9 mouse cellular contexts compared by ENCODE assay signal in the genomic region with DNA sequence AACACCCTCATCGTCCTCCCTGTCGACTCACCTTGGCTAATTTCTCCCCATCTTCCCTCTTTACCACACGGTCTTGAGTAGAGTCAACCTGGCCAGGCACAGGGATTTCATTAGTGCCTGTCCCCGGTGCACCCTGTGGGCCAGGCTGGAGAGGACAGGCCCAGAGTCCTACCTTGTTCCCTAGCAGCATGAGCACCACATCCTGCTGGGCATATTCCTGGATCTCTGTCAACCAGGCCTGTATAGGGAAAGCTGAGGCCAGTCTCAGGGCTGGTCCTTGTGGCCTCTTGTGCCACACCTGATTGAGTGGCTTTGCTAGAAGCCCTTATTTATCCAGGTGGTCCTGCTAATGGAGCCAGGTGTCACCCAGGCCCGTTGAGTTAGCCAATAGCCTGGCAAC. TPM values are rescaled to one million over a fixed set of nuclear protein-coding genes. Genes with fewer than 3 reads are reported as not detected.
DNase-seq lines count a peak whose midpoint lies in the region; ATAC-seq and TF ChIP-seq lines count a peak whose summit lies in the region.
"Had no signal": no experiment of that assay in that cellular context is flagged by ENCODE, and none has a peak within 500 bp of the region (broad histone marks: within the 10 kb centered on the region; RNA-seq: fewer than 3 reads in every experiment).

No protein-coding gene starts in this region.

- peak overlapping the region; percentile 69 for H3K9ac ChIP-seq in intestine, embryonic 15.5 days

- no peak overlapping the region for H3ac ChIP-seq in myocyte (ENCODE audit: control insufficient read depth, insufficient read length)

- H3K27me3 ChIP-seq in embryonic facial prominence, embryonic 10.5 days (replicated peaks; ENCODE audit: low read depth, poor library complexity, severe bottlenecking): no peaks in the 10 kb centered on the region
- H3K27me3 ChIP-seq in intestine, embryonic 15.5 days (replicated peaks): no peaks in the 10 kb centered on the region
- no peaks in the 10 kb centered on the region for H3K27me3 ChIP-seq in myocyte (ENCODE audit: control insufficient read depth, insufficient read depth, insufficient read length)

- peak overlapping the region; percentile 67 for H3K4me2 ChIP-seq in intestine, embryonic 15.5 days (replicated peaks)
- H3K4me2 ChIP-seq in myocyte (ENCODE audit: low read depth): peak overlapping the region; percentile 95

- TF ChIP-seq CTCF in layer of hippocampus, adult 2 months (conservative IDR thresholded peaks at IDR 0.05): no peak

- WGBS in embryonic facial prominence, embryonic 10.5 days: 21% methylated on average over 5 of the region's 5 CpGs
- 30% methylated on average over 5 of the region's 5 CpGs for WGBS in intestine, embryonic 15.5 days

- peaks cover 66% of the 10 kb centered on the region for H3K4me1 ChIP-seq in embryonic facial prominence, embryonic 10.5 days
- H3K4me1 ChIP-seq in intestine, embryonic 15.5 days (replicated peaks): peaks cover 56% of the 10 kb centered on the region

- no peak for DNase-seq in layer of hippocampus, adult 2 months (ENCODE audit: low spot score in 2 of 2)
- DNase-seq in layer of hippocampus, adult 18-20 months (ENCODE audit: low spot score in 2 of 2): no peak
- DNase-seq in embryonic facial prominence, embryonic 10.5 days (ENCODE audit: low spot score): no peak
- DNase-seq in layer of hippocampus, adult 9-10 months (ENCODE audit: low spot score): no peak
- no peak for DNase-seq in left cerebral cortex, postnatal 4 days
- DNase-seq in left cerebral cortex, postnatal 14 days (ENCODE audit: low spot score in 2 of 2): no peak

- no peak for ATAC-seq in intestine, embryonic 15.5 days

- peaks cover 36% of the 10 kb centered on the region for H3K79me2 ChIP-seq in myocyte (ENCODE audit: control insufficient read depth, insufficient read depth)

- H3K4me3 ChIP-seq in layer of hippocampus, adult 2 months: peak overlapping the region; percentile 74
- peak overlapping the region; percentile 90 for H3K4me3 ChIP-seq in embryonic facial prominence, embryonic 10.5 days
- H3K4me3 ChIP-seq in intestine, embryonic 15.5 days (replicated peaks): peak overlapping the region; percentile 57
- peak overlapping the region; percentile 77 for H3K4me3 ChIP-seq in myocyte

- TF ChIP-seq POLR2A in myocyte (IDR thresholded peaks at IDR 0.05; ENCODE audit: insufficient read length, low read depth): no peak

- H3K36me3 ChIP-seq in embryonic facial prominence, embryonic 10.5 days (replicated peaks): peaks cover 32% of the 10 kb centered on the region
- H3K36me3 ChIP-seq in intestine, embryonic 15.5 days: no peaks in the 10 kb centered on the region
- no peaks in the 10 kb centered on the region for H3K36me3 ChIP-seq in myocyte (ENCODE audit: control insufficient read depth, insufficient read depth)

- peak overlapping the region; percentile 91 for H3K27ac ChIP-seq in layer of hippocampus, adult 2 months
- H3K27ac ChIP-seq in embryonic facial prominence, embryonic 10.5 days (replicated peaks): peak overlapping the region; percentile 89
- peak overlapping the region; percentile 85 for H3K27ac ChIP-seq in intestine, embryonic 15.5 days

- intact Hi-C loops in left cerebral cortex, postnatal 4 days (cut with DNase I): no loop called here
- intact Hi-C loops in left cerebral cortex, postnatal 14 days (cut with DNase I): no loop called here

- H3K9me3 ChIP-seq in embryonic facial prominence, embryonic 10.5 days: no peaks in the 10 kb centered on the region
- H3K9me3 ChIP-seq in intestine, embryonic 15.5 days: no peaks in the 10 kb centered on the region

TF ChIP-seq in myocyte, 11 proteins besides CTCF, POLR2A, EP300 and RAD21:
- no peak for TF ChIP-seq E2F4 (IDR thresholded peaks at IDR 0.05; ENCODE audit: insufficient read depth)

RNA-seq across cellular contexts. Expression of a gene that starts 2.1 kb away (rescaled TPM):
- 10 to 100 TPM; 87.9 to 95.5 TPM for total RNA-seq in layer of hippocampus, adult 2 months (2021)
- 10 to 100 TPM; 79.3 to 84.6 TPM for total RNA-seq in layer of hippocampus, adult 18-20 months (2021)
- polyA plus RNA-seq in embryonic facial prominence, embryonic 10.5 days (2016; fragmentation: Nextera tagmentation; extraction: Ambion mirVana): 116 and 121 TPM in 2 replicates
- polyA plus RNA-seq in intestine, embryonic 15.5 days (2015; fragmentation: Nextera tagmentation; extraction: Ambion mirVana): 81.6 and 89.3 TPM in 2 replicates
- polyA plus RNA-seq in myocyte (2012; fragmentation: generic; extraction: Trizol): 112 TPM
- 100 to 1,000 TPM; 166 to 172 TPM for total RNA-seq in left cerebral cortex, postnatal 4 days (2021)
- 10 to 100 TPM; 86.8 to 91.7 TPM for total RNA-seq in left cerebral cortex, postnatal 14 days (2021)

RNA-seq across cellular contexts. Expression of a gene that starts 4.1 kb away (rescaled TPM):
- total RNA-seq in layer of hippocampus, adult 2 months (2021): 10 to 100 TPM; 78.2 to 82.2 TPM
- total RNA-seq in layer of hippocampus, adult 18-20 months (2021): 10 to 100 TPM; 69.7 to 75.6 TPM
- 2.6 TPM in 2 replicates for polyA plus RNA-seq in embryonic facial prominence, embryonic 10.5 days (2016; fragmentation: Nextera tagmentation; extraction: Ambion mirVana)
- 5.2 and 8.7 TPM in 2 replicates for polyA plus RNA-seq in intestine, embryonic 15.5 days (2015; fragmentation: Nextera tagmentation; extraction: Ambion mirVana)
- 0.35 TPM for polyA plus RNA-seq in myocyte (2012; fragmentation: generic; extraction: Trizol)
- total RNA-seq in left cerebral cortex, postnatal 4 days (2021): 10 to 100 TPM; 12.2 to 12.5 TPM
- total RNA-seq in left cerebral cortex, postnatal 14 days (2021): 10 to 100 TPM; 36.2 to 40.4 TPM
- total RNA-seq: granulocyte monocyte progenitor cell, adult 5-6 weeks had no signal

RNA-seq across cellular contexts. Expression of a gene that starts 19.8 kb away (rescaled TPM):
- 10 to 100 TPM; 87.0 to 93.3 TPM for total RNA-seq in layer of hippocampus, adult 2 months (2021)
- 10 to 100 TPM; 78.8 to 80.0 TPM for total RNA-seq in layer of hippocampus, adult 18-20 months (2021)
- polyA plus RNA-seq in embryonic facial prominence, embryonic 10.5 days (2016; fragmentation: Nextera tagmentation; extraction: Ambion mirVana): 14.9 and 16.3 TPM in 2 replicates
- polyA plus RNA-seq in intestine, embryonic 15.5 days (2015; fragmentation: Nextera tagmentation; extraction: Ambion mirVana): 16.9 and 17.4 TPM in 2 replicates
- polyA plus RNA-seq in myocyte (2012; fragmentation: generic; extraction: Trizol): 47.2 TPM
- total RNA-seq in left cerebral cortex, postnatal 4 days (2021): 10 to 100 TPM; 75.0 to 91.3 TPM
- 10 to 100 TPM; 68.6 to 78.7 TPM for total RNA-seq in left cerebral cortex, postnatal 14 days (2021)

RNA-seq across cellular contexts. Expression of a gene that starts 41.5 kb away (rescaled TPM):
- 100 to 1,000 TPM; 153 to 158 TPM for total RNA-seq in layer of hippocampus, adult 2 months (2021)
- total RNA-seq in layer of hippocampus, adult 18-20 months (2021): 100 to 1,000 TPM; 153 to 157 TPM
- 3.1 and 3.9 TPM in 2 replicates for polyA plus RNA-seq in embryonic facial prominence, embryonic 10.5 days (2016; fragmentation: Nextera tagmentation; extraction: Ambion mirVana)
- 1.5 and 1.8 TPM in 2 replicates for polyA plus RNA-seq in intestine, embryonic 15.5 days (2015; fragmentation: Nextera tagmentation; extraction: Ambion mirVana)
- 0.16 TPM for polyA plus RNA-seq in myocyte (2012; fragmentation: generic; extraction: Trizol)
- total RNA-seq in left cerebral cortex, postnatal 4 days (2021): 100 to 1,000 TPM; 158 to 180 TPM
- 100 to 1,000 TPM; 134 to 145 TPM for total RNA-seq in left cerebral cortex, postnatal 14 days (2021)
- total RNA-seq: granulocyte monocyte progenitor cell, adult 5-6 weeks had no signal

RNA-seq across cellular contexts. Expression of a gene that starts 51.0 kb away (rescaled TPM):
- total RNA-seq in layer of hippocampus, adult 2 months (2021): 10 to 100 TPM; 36.0 to 44.9 TPM
- total RNA-seq in layer of hippocampus, adult 18-20 months (2021): 10 to 100 TPM; 42.5 to 42.9 TPM
- polyA plus RNA-seq in embryonic facial prominence, embryonic 10.5 days (2016; fragmentation: Nextera tagmentation; extraction: Ambion mirVana): 37.5 and 39.0 TPM in 2 replicates
- 25.2 and 27.3 TPM in 2 replicates for polyA plus RNA-seq in intestine, embryonic 15.5 days (2015; fragmentation: Nextera tagmentation; extraction: Ambion mirVana)
- polyA plus RNA-seq in myocyte (2012; fragmentation: generic; extraction: Trizol): 16.5 TPM
- 10 to 100 TPM; 33.4 to 39.1 TPM for total RNA-seq in left cerebral cortex, postnatal 4 days (2021)
- 10 to 100 TPM; 32.3 to 36.9 TPM for total RNA-seq in left cerebral cortex, postnatal 14 days (2021)
